Mouse (Mus musculus) midbrain, embryonic 14.5 days (tissue): ENCODE results near the gene Slc23a4. TPM values are rescaled to one million over a fixed set of nuclear protein-coding genes. Genes with fewer than 3 reads are reported as not detected.

Experiments used
- ATAC-seq: fragments of 200-750 bp; cut with Nextera tagmentation; 2 replicates; pipeline ENCODE4 v1.8.0; 2017; ENCODE audit warnings: moderate number of reproducible peaks, moderate library complexity; ENCODE audit not compliant: low FRiP score, low TSS enrichment
- DNase-seq: peaks from one replicate; pipeline ENCODE4 v3.0.0-alpha.2; 2015
- H3K27ac ChIP-seq: fragments of 300-500 bp; sonication (generic); replicated peaks from 2 replicates; pipeline ENCODE4 v1.5.1; 2014; ENCODE audit warnings: mild to moderate bottlenecking, low read depth, low read length, moderate library complexity
- H3K27me3 ChIP-seq: fragments of 300-500 bp; sonication (generic); 2 replicates; pipeline ENCODE4 v1.6.1; 2014; ENCODE audit warnings: low read length, control low read depth, mixed read lengths; ENCODE audit not compliant: control insufficient read depth, insufficient read depth
- H3K36me3 ChIP-seq: fragments of 300-500 bp; sonication (generic); 2 replicates; pipeline ENCODE4 v1.6.1; 2014; ENCODE audit warnings: low read length, control low read depth; ENCODE audit not compliant: control insufficient read depth, insufficient read depth
- H3K4me1 ChIP-seq: fragments of 300-500 bp; sonication (generic); 2 replicates; pipeline ENCODE4 v1.6.1; 2014; ENCODE audit warnings: mild to moderate bottlenecking, antibody characterized with exemption, low read length, control low read depth; ENCODE audit not compliant: control insufficient read depth, insufficient read depth
- H3K4me2 ChIP-seq: fragments of 300-500 bp; sonication (generic); 2 replicates; pipeline ENCODE4 v1.6.1; 2014; ENCODE audit warnings: mild to moderate bottlenecking, low read length, moderate library complexity
- H3K4me3 ChIP-seq: fragments of 300-500 bp; sonication (generic); replicated peaks from 2 replicates; pipeline ENCODE4 v1.5.1; 2014; ENCODE audit warnings: low read depth, low read length
- H3K9ac ChIP-seq: fragments of 300-500 bp; sonication (generic); replicated peaks from 2 replicates; pipeline ENCODE4 v1.6.1; 2014; ENCODE audit warnings: mild to moderate bottlenecking, low read length, moderate library complexity
- H3K9me3 ChIP-seq: fragments of 300-500 bp; sonication (generic); 2 replicates; pipeline ENCODE4 v1.6.1; 2016; ENCODE audit warnings: low read length, control low read depth, mixed read lengths; ENCODE audit not compliant: control insufficient read depth
- WGBS: fragments of 180-500 bp; shearing (Covaris S2); extraction: QIAGEN DNeasy Blood & Tissue Kit; methylation state at CpG from one replicate; pipeline ENCODE4 v1.1.7; 2014; 5-methylcytosine and 5-hydroxymethylcytosine counted together
- polyA plus RNA-seq: library from polyadenylated mRNA; unstranded; fragments of >200 nt; fragmentation: Nextera tagmentation; extraction: Ambion mirVana; gene quantifications from 2 replicates; pipeline ENCODE4 v1.2.1, GENCODE M21; 2014

Gene Slc23a4
- polyA plus RNA-seq, 1 experiment from 2014 or later, result 0.75 TPM

- DNase-seq, result no peak
- H3K9ac ChIP-seq, result no peak overlapping the region
- no peak overlapping the region for H3K27ac ChIP-seq
- no peak for ATAC-seq
- no peaks in the 10 kb centered on the region for H3K27me3 ChIP-seq
- no peaks in the 10 kb centered on the region for H3K4me1 ChIP-seq
- H3K4me2 ChIP-seq, result no peak overlapping the region
- WGBS, result 73% methylated on average over 5 of the region's 5 CpGs
- no peaks in the 10 kb centered on the region for H3K9me3 ChIP-seq
- H3K36me3 ChIP-seq, result no peaks in the 10 kb centered on the region
- H3K4me3 ChIP-seq, result no peak overlapping the region
These were observed 51.5 kb downstream of the Slc23a4 start for GRCm38 (mm10) chr6:34936743-34937142.

- DNase-seq (no peak), ATAC-seq (no peak)
- Histone ChIP-seq H3K36me3 (no peaks in the 10 kb centered on the region), H3K4me2 (no peak overlapping the region), H3K4me3 (no peak overlapping the region), H3K27me3 (no peaks in the 10 kb centered on the region), H3K9me3 (no peaks in the 10 kb centered on the region), H3K9ac (no peak overlapping the region), H3K4me1 (no peaks in the 10 kb centered on the region), H3K27ac (no peak overlapping the region)
- 90% methylated on average over 1 of the region's 1 CpGs for WGBS
These were observed 55.6 kb downstream of the Slc23a4 start for GRCm38 (mm10) chr6:34932633-34933032.

- no peaks in the 10 kb centered on the region for H3K36me3 ChIP-seq
- H3K9ac ChIP-seq, result no peak overlapping the region
- H3K27me3 ChIP-seq, result no peaks in the 10 kb centered on the region
- DNase-seq, result no peak
- H3K27ac ChIP-seq, result no peak overlapping the region
- no peaks in the 10 kb centered on the region for H3K4me1 ChIP-seq
- no peak overlapping the region for H3K4me2 ChIP-seq
- ATAC-seq, result no peak
- H3K4me3 ChIP-seq, result no peak overlapping the region
- 93% methylated on average over 8 of the region's 8 CpGs for WGBS
- no peaks in the 10 kb centered on the region for H3K9me3 ChIP-seq
These were observed 60.6 kb downstream of the Slc23a4 start for GRCm38 (mm10) chr6:34927594-34927993.

GRCm38 (mm10) chr6:34927156-34927555, 61.0 kb downstream of the Slc23a4 start:
- Histone ChIP-seq H3K27me3 (no peaks in the 10 kb centered on the region), H3K9me3 (no peaks in the 10 kb centered on the region), H3K27ac (no peak overlapping the region), H3K4me2 (no peak overlapping the region), H3K4me3 (no peak overlapping the region), H3K4me1 (no peaks in the 10 kb centered on the region), H3K36me3 (no peaks in the 10 kb centered on the region), H3K9ac (no peak overlapping the region)
- DNase-seq (peak; percentile 76), ATAC-seq (no peak)
- WGBS, result 44% methylated on average over 4 of the region's 4 CpGs

DNA sequence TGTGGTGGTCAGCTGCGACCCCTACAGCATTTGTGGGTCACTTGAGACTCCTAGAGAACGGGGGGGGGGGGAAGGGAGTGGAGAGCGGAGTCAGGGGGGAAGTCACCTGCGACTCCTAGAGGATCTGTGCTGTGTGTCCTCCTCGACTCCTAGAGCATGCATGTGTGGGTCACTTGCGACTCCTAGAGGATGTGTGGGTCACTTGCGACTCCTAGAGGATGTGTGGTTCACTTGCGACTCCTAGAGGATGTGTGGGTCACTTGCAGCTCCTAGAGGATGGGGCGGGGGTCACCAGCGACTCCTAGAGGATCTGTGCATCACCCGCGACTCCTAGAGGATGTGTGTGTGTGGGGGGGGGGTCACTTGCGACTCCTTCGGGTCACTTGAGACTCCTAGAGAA, 66.3 kb downstream of the Slc23a4 start:
- Histone ChIP-seq H3K27ac (no peak overlapping the region), H3K36me3 (no peaks in the 10 kb centered on the region), H3K4me3 (no peak overlapping the region), H3K4me2 (no peak overlapping the region), H3K4me1 (no peaks in the 10 kb centered on the region), H3K9ac (no peak overlapping the region), H3K9me3 (no peaks in the 10 kb centered on the region), H3K27me3 (no peaks in the 10 kb centered on the region)
- ATAC-seq, result no peak
- peak; percentile 22 for DNase-seq
- WGBS, result 60% methylated on average over 14 of the region's 14 CpGs

DNA sequence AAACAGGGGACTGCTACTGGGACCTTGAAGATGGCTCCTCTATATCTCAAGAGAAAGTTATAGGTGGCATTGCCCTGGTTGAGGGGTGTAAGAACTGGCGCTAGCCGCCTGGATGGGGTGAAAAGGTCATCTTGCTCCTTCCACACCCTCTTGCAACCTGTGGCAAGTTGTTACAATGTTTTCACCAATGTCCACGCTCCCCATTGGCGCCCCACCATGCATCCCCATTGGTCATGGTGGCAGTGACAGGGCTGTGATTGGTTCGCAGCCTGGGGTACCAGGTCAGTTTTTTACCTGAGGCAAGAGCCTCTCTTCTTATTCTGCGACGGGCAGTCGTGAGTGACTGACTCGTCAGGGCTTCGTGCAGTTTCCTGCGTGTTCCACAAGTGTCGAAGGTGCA, 67.6 kb downstream of the Slc23a4 start:
- H3K27me3 ChIP-seq, result no peaks in the 10 kb centered on the region
- no peaks in the 10 kb centered on the region for H3K4me1 ChIP-seq
- ATAC-seq (no peak), DNase-seq (no peak)
- no peak overlapping the region for H3K9ac ChIP-seq
- WGBS, result 96% methylated on average over 12 of the region's 12 CpGs
- no peak overlapping the region for H3K27ac ChIP-seq
- no peak overlapping the region for H3K4me2 ChIP-seq
- no peaks in the 10 kb centered on the region for H3K36me3 ChIP-seq
- no peaks in the 10 kb centered on the region for H3K9me3 ChIP-seq
- H3K4me3 ChIP-seq, result no peak overlapping the region

GRCm38 (mm10) chr6:34919956-34920355, 68.2 kb downstream of the Slc23a4 start, which contains the start of gene Stra8:
Stra8 (plus strand) TSS chr6:34920163.
- H3K36me3 ChIP-seq, result no peaks in the 10 kb centered on the region
- H3K4me2 ChIP-seq, result no peak within 1 kb of the TSS
- no peak for DNase-seq
- H3K27ac ChIP-seq, result no peak within 1 kb of the TSS
- H3K9ac ChIP-seq, result no peak within 1 kb of the TSS
- 63% methylated on average over 10 of the region's 10 CpGs for WGBS
- no peak for ATAC-seq
- no peak within 1 kb of the TSS for H3K4me3 ChIP-seq
- H3K27me3 ChIP-seq, result no peaks in the 10 kb centered on the region
- no peaks in the 10 kb centered on the region for H3K9me3 ChIP-seq
- no peaks in the 10 kb centered on the region for H3K4me1 ChIP-seq

DNA sequence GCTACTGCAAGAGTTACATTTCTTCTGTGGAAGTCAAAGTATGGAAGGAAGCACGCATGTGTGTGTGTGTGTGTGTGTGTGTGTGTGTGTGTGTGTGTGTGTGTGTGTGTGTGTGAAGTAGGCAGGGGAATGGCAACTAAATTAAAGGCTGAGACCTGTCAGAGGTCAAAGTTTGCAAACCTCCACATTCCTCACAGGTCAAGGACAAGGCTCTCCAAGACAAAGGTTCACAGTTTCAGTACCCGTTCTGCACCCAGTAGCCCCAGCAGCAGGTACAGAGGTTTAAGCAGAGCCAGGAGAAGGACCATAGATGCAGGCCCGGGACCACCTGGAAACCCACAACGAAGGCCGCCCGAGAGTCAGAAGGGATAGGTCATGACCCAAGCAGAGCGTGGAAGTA, 69.1 kb downstream of the Slc23a4 start:
- DNase-seq (no peak), ATAC-seq (no peak)
- Histone ChIP-seq H3K4me1 (no peaks in the 10 kb centered on the region), H3K27me3 (no peaks in the 10 kb centered on the region), H3K9ac (no peak overlapping the region), H3K4me2 (no peak overlapping the region), H3K27ac (no peak overlapping the region), H3K9me3 (no peaks in the 10 kb centered on the region), H3K36me3 (no peaks in the 10 kb centered on the region), H3K4me3 (no peak overlapping the region)
- WGBS, result 86% methylated on average over 7 of the region's 7 CpGs

- no peak for DNase-seq
- H3K27ac ChIP-seq, result no peak overlapping the region
- no peak overlapping the region for H3K4me3 ChIP-seq
- ATAC-seq, result no peak
- no peak overlapping the region for H3K4me2 ChIP-seq
- peaks cover 7% of the 10 kb centered on the region for H3K4me1 ChIP-seq
- no peaks in the 10 kb centered on the region for H3K27me3 ChIP-seq
- H3K9ac ChIP-seq, result no peak overlapping the region
- no peaks in the 10 kb centered on the region for H3K36me3 ChIP-seq
- no peaks in the 10 kb centered on the region for H3K9me3 ChIP-seq
- 85% methylated on average over 3 of the region's 3 CpGs for WGBS
These were observed 73.7 kb downstream of the Slc23a4 start for GRCm38 (mm10) chr6:34914462-34914861.
